Mouse (Mus musculus) thymus, postnatal 25 days (tissue): ENCODE measurements around the gene Bcl7a.

ENCODE experiments used
- DNase-seq: peaks from one replicate; pipeline ENCODE4 v3.0.0; 2022

The Bcl7a gene

GRCm38 (mm10) chr5:123343707-123344627, at the start of gene Bcl7a:
Gene Bcl7a (plus strand): TSS chr5:123343834.
- peak; percentile 94 for DNase-seq

GRCm38 (mm10) chr5:123294653-123295052, 49.0 kb upstream of the Bcl7a start:
- DNase-seq = no peak

- peak; percentile 51 for DNase-seq
Observed at GRCm38 (mm10) chr5:123296224-123296806, 47.3 kb upstream of the Bcl7a start.

DNA sequence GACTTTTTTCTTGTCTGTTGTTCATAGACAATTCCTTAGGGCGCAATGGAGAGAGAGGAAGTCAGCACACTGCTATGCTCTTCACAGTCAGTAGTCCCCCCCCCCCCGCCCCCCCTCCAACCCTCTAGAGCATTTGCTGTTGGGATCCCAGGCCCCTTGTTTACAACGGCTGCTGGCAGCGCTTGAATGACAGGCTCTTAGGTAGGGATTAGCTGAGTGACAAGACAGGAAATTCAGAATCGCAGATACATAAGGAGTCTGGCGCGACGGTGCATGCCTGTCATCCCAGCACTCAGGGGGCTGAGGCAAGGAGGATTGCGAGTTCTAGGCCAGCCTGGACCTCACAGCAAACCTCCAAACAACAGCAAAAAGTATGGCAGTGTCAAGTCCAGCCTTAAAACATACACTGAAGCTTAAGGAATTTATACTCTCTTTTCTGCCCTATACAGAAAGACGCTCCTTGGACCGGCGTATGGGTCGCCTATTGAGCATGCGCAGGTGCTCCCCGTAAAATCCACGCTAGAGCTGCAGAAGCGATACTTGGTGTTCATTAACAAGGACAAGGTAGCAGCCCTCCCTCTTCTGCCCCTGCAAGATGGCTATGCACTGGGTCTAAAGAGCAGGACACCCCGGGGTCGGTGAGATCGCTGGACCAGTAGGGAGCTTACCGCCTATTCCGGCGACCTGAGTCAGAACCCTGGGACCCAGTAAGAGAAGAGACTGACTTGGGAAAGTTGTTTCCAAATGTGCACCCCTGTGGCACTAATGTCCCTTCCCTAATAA, 46.5 kb upstream of the Bcl7a start:
- no peak for DNase-seq

DNA sequence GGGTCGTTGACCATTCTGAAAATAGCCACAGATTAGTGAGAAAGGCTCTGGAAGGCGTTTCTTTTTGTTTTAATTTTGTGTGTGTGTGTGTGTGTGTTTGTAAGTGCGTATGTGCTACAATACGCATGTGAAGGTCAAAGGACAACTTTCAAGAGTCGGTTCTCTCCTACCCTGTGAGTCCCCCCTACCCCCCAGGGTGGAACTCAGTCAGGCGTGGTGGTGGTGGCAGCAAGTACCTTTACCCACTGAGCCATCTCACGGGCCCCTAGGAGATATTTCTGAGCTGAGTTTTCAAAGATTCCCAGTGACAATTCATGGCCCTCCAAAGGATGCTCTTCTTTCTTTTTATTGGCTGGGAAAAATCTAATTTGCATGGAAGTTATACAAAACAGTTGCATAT, 45.8 kb upstream of the Bcl7a start:
- no peak for DNase-seq

GRCm38 (mm10) chr5:123298526-123298925, 45.1 kb upstream of the Bcl7a start:
- peak; percentile 35 for DNase-seq

DNA sequence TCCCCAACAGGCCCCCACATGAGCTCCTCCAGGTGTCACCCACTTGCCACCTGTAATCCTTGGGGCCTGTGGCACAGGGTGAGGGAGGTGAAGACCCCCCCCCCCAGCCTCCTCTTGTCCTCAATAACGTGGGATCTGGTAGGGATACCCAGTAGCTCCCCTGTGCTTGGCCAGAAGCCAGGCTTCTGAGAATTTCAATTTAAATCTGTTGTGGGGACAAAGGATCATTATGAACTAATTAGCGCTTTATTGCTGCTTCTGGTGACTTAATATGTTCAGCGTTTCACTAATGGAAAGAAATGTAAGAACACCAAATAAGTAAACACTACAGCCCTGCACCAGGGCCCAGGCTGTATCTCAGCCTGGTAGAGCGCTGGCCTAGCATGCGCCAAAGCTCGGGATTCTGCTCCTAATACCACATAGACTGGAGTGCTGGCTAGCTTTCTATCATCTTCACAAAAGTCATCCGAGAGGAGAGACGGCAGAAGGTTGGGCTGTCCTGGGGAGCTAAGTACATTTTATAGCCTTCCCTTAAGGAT, 43.1 kb upstream of the Bcl7a start:
- DNase-seq = no peak

- DNase-seq = no peak
Observed at GRCm38 (mm10) chr5:123301780-123302521, 41.7 kb upstream of the Bcl7a start.

- DNase-seq = no peak
Observed at GRCm38 (mm10) chr5:123307630-123308282, 35.9 kb upstream of the Bcl7a start.

DNA sequence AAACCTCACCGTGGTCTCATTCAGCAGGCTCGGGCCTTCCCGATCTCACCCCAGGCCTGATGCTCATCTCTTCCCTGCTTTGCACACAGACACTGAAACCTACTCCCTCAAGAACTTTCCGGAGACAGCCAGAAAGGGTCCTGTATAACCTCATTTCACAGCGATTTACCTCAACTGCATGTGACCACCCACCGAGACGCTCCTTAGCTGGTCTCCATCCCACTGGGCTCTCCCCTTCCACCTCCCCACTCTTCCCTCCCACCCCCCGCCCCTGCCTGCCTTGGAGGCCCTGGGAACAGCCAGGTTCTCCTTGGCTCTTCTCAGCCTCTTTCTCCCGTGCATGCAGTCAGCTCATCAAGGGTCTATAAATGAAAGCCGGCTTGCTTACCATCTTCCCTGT, 33.8 kb upstream of the Bcl7a start:
- DNase-seq = no peak

DNA sequence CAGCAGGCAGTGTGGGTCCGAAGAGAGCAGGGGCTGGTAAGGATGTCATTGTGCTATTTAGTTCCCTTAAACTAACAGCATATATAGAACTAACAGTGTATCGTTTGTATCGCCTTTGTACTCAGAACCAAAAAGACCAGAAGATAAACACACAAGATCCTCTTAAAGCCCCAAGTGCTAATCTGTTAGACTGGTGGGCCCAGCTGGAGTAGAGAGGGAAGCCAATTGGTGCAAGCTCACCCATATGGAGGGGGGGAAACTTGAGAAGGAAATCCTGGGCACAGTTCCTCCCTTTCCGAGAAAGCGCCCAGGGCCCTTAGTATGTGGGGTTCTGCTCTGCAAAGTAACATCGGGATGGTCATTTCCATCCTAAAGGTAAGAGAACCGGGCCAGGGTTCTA, 33.4 kb upstream of the Bcl7a start:
- DNase-seq = no peak

DNA sequence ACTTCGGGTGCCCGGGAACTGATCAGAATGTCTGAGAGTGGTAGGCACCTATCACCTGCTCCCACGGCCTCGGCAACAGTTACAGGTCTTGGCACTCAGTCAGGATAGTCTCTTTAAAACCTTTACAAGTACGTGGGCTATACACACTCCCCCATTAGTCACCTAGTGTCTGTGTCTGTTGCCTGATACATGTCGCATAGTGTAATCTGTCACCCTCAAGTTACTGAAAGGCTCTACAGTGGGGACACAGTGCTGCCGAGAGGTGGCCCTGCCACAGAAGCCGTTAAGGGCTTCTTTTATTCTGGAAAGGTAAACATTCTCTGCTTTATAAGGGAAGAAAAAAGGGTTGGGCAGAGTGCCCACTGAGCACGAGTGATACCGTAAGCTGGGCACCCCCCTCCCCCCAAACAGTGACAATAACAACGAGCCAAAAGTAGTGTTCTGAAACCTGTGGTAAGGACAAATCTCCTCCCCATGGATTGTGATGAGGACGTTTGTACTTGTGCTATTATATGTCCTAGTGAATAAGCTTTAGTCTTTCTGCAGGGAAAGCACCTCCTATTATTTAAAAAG, 30.5 kb upstream of the Bcl7a start:
- no peak for DNase-seq

- DNase-seq = peak; percentile 62
Observed at GRCm38 (mm10) chr5:123313851-123314380, 29.7 kb upstream of the Bcl7a start.

DNA sequence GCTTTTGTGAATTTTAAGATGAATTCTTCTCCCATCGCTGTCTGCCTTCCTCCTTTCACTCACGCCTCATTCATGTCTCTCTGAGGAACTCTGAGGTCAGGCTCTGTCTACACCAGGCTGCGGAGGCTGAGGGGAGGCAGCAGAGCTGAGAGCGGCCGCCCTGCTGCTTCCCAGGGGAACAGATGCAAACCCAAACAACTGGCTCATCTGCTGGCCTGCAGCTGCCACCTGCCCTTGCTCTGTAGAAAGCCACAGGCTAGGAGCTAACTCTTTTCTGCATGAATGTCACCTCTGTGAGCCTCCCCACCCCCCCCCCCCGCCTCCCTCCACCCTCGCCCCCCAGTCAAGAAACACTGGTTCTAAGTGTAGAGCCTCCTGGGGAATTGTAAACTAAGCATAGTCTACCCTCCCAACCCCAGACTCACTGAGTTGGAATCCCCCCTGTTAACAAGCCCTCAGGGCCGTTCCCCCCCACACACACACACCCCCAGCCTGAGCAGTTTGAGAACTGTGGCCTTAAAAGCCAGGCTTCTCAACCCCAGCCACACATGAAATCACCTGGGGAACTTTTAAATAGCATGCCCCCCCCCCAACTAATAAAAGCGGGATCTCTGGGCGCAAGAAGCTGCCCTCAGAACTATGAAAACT, 28.3 kb upstream of the Bcl7a start:
- DNase-seq = peak; percentile 61

DNA sequence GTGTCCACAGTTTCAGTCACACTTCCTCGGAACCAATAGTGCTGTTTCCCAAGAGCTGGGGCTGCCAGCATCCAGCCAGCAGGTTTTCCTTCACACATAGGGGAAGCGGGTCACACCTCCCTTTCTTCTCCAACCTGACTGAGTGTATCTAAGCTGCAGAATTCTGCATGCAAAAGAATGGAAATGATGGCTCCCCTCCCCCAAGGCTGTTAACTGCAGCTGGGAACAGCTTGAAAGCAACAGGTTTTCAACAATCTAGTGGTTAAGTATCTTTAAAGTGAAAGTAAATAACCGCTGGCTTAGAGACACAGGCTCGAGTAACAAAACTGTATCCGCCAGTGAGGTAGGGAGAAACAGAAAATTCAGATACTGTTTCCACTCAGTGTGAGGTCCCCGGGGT, 25.6 kb upstream of the Bcl7a start:
- peak; percentile 57 for DNase-seq

DNA sequence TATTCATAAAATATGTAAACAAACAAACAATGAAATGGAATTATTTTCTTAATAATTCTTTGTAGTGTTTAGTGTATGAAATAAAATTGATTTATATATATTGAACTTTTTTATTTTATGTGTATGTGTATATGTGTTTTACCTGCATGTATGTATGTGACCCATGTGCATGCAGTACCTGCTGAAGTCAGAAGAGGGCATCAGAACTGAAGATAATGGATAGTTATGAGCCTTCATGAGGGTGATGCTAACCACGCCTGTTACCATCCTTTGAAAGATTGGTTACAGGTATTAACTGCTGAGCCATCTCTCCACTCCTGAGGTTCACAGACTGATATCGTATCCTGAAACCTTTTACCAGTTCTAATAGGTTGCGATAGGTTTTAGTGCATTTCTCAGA, 23.5 kb upstream of the Bcl7a start:
- DNase-seq = no peak

DNA sequence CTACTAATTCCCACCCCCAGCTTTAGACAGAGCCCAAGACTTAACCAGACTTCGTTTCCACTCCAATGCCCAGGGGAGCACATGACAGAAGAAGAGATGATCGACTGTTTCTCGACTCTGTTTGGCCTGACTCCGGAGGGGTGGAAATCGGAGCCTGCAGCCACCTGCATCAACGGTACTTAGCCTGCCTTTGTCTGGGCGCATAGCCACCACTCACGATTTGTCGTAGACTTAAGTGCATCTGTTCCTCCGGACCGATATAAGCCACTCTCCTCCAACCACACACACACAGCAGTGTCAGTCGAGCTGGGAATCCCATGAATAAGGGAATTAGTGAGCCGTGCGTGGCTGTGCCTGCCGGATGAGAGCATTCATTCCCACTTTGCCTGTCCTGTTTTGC, 19.4 kb upstream of the Bcl7a start:
- no peak for DNase-seq

DNA sequence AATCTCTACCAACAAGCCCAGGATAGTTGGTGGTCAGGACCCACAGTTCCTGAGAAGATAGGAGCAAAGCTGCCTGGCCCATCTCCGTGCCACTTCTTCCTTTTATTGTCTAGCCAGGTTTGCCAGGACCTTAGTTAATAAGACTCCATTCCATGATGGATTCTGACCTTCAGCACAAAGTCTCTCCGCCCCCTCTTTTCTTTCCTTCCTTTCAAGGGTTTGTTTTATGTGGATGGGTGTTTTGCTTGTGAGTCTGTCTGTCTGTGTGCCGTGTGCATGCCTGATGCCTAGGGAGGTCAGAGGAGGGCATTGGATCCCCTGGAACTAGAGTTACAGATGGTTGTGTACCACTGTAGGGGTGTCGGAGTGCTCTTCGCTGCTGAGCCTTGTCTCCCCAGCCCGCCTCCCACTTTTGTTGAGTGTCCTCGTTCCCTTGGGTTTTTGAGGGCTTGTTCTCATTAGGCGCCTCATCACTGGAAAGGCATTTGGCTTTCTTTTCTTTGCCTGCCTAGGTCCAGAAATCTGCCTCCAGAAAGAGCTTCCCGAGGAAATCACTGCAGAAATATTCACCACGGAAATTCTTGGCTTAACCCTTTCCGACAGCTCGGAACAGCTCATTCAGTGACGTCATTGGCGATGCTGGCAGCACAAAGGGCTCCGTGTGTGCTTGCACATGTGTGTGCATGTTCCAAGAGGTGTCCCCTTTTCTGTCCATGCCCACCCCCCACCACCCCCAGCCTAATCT, 17.5 kb upstream of the Bcl7a start:
- DNase-seq = no peak

GRCm38 (mm10) chr5:123326751-123327148, 16.9 kb upstream of the Bcl7a start:
- no peak for DNase-seq

DNA sequence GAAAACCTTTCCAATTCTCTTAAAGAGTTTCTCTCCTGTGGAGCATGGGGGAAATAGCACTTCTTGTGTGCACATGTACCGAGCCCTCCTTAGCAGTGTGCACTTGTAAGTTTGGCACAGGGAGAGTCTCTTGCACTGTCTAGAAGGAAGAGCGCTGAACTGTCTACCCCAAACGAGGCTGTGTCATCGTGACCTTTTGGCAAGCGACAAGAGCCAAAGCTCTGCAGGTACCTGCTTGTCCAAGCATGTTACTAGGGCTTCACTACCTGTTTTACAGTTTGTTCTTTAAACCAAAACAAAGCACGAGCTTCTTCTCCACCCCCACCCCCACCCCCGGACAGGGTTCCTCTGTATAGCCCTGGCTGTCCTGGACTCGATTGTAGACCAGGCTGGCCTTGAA, 15.9 kb upstream of the Bcl7a start:
- DNase-seq = no peak
